Mouse (Mus musculus) heart, postnatal 10 days (tissue): ENCODE measurements at regions not wholly inside any gene's neighbourhood (a gene's known extent, or its start where the extent isn't known, plus 50 kb on each side); places are given as distances from the start of the nearest gene placed in this dataset.

ENCODE experiments used
- DNase-seq, 2 experiments: peaks; one replicate each; pipeline ENCODE4 v3.0.0; 2021
- intact Hi-C: fragments of 180-260 bp; cut with DNase I; formaldehyde crosslinking; loops from one replicate; pipeline ENCODE4 v1.15.1; 2025

DNA sequence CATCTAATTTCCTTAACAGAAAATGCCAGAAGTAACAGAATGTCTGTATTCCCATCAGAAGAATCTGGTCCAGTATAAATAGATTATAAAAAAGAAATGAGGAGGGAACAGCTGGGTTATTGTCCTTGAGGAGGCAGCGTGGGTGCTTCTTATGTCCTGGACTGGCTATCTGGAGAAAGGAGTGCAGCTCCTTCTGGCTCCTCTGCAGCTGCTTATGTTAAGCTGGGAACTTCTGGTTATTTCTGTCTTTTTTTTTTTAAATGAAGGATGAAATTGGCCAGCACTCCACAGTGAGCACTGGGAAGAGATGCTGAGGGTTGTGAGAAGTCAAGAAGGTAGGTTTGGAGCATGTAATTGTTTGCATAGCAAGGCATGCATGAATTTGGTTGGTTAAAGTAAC, 441.5 kb downstream of the Ebf1 start:
- intact Hi-C loops, result no loop called here

DNA sequence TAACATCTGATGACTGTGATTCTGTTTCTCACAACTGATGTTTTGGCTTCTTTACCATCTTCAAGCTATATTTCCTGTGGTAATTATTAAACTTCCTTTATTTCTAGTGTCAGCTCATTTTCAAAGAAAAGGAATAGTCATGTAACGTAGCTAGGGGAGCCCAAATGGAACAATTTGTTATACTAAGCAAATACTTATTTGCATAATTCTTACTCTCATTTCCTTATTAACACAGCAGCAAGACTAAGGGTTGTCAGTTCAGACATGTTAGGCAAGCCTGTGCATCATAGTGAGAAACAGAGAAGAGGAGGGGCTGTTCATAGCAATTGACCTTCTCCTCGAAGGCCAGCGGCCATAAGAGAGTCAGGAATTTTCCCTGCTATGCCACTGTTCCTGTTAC, 449.5 kb downstream of the Ebf1 start:
- intact Hi-C loops, result no loop called here
- no peak for DNase-seq

More for the DNA sequence above, 441.5 kb downstream of the Ebf1 start:
- DNase-seq, result peak in 1 of 2 experiments; percentile 6

DNA sequence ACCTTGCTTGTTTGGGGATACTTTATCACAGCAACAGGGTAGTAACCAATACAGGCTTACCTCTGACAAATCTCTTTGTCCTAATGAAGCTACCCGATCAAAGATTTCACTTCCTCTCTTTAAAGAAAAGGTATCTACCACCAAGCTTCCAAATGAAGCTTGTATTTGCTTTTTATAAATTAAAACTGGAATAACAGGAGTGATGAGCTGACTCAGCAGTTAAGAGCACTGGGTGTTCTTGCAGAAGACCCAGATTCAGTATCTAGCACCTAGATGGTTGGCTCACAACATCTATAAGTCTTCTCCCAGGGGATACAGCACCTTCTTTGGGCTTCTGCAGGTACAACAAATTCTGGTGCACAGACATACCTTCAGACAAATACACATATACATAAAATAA, 453.2 kb downstream of the Ebf1 start:
- intact Hi-C loops, result no loop called here
- DNase-seq, result no peak

DNA sequence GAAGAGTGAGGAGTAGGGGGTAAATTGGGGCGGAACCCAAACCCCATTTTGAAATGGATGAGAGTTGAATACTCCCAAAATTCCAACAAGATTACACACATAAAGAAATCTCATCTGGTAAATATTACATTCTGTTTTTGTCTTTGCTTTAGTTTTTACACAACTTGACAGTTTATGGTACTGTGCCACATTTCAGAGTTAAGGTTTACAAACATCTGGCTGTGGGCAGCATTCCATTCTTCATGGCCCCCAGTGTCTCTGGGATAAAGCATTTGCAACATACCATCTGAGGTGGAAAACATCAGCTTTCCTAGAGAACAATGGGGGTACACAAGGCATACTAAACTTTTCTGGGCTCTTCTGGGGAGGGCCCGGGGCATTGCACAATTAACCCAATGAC, 454.1 kb downstream of the Ebf1 start:
- intact Hi-C loops, result no loop called here
- no peak for DNase-seq

DNA sequence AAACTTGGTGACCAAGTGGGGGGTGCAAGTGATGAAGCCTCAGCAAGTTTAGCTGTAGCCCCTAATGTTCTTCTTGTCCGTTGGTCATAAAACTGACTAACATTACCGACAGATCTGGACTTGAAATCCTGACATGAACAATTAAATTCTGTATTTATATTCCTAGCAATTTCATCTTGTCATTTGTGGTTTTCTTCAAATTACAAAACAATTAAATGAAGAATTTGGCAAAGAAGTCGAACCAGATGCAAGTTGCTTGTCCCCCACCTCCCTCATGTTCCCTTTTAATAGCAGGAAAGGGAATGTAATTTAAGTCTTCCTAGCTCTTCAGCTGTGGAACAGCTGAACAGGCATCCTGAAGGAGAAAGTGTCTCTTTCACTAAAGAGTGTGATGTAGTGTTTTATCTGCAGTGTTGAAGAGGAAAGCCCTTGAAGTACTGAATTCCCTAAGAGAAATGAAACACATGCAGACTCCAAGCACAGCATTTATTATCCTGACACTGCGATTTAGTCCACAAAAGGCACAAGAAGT, 467.5 kb downstream of the Ebf1 start:
- intact Hi-C loops, result no loop called here

DNA sequence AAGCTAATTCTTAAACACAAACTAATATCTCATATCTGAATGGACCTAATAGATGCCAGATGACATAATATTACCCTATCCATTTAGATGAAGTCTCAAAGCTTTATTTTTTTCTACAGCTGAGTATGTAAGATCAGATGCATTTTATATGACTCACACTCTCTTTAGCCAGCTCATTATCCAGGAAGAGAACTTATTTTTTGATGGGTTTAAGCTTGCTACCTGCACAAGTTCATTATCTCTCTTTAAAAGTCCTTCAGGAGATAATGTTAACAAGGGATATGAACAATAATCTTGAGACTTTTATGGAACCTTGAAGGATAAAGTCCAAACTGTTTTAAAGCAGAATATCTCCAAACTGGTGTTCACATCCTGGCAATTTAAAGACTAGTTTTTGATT, 468.0 kb downstream of the Ebf1 start:
- DNase-seq, result no peak

More for the DNA sequence above, 467.5 kb downstream of the Ebf1 start:
- no peak for DNase-seq

DNA sequence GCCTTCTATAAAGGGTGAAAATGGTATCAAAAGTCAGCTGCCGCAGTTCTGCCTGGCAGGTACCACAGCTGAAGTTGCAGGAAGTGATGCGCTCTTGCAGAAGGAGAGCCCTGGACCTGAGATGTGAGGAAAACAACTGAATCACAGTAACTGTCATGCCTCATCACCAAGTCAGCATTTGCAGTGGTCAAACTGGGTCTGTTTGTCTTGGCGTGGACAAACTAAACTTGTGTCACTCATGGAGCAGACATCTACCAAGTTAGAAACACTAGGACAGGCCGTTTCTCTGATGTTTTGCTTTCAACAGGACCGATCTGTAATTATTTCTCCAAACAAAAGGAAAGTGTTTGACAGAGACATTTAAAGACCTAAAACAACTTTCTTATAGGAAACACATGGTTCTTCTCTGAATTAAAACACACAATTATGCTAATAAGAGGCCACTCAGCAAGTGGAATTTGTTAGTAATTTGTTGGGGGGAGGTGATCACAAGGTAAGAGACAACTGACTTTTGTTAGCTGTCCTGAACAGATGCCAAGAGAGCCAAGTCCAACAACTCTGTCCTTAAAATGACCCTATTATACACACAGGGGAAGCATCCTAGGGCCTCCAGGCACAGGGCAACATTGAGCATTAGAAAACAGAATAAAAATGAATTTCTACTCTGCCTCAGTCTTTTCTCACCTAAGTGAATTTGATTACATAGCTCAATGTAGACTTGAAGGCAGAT, 470.2 kb downstream of the Ebf1 start:
- intact Hi-C loops, result no loop called here
- DNase-seq, result peak in 1 of 2 experiments; percentile 5

More for the DNA sequence above, 468.0 kb downstream of the Ebf1 start:
- intact Hi-C loops, result no loop called here

DNA sequence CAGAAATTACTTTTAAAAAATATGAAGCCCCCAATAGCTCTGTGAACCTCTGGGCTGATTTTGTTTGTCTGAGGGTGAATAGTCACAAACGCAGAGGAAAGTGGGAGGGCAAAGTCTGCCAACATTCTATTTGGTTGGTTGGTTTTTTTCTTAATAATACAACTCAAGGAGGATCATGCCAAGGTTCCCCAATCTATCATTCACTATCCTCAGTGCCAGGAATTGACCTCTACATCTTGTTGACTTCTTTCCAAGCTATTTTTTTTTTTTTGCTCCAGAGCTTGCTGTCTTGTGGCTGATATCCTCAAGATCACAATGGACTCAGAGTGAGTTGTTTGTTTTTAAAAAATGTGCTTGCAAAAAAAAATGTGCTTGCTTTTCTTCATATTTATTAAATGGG, 471.2 kb downstream of the Ebf1 start:
- intact Hi-C loops, result no loop called here
- no peak for DNase-seq

DNA sequence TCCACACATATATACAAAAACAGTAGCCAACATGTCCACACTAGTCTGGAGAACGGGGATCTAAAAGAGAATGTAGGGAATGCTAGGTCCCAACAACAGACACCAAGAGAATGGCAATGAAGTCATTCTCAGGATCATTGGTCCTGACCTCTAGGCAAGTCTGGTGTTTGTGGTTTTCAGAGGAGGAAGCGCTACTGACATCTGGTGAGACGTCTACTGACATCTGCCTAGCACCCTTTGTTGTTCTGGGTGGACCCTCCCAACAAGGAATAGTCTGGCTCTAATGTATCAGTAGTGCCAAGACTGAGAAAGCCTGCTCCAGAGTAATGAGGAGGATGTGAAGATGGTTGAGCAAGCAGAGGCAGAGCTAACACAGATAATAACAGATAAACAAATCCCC, 472.4 kb downstream of the Ebf1 start:
- DNase-seq, result no peak
- intact Hi-C loops, result no loop called here

DNA sequence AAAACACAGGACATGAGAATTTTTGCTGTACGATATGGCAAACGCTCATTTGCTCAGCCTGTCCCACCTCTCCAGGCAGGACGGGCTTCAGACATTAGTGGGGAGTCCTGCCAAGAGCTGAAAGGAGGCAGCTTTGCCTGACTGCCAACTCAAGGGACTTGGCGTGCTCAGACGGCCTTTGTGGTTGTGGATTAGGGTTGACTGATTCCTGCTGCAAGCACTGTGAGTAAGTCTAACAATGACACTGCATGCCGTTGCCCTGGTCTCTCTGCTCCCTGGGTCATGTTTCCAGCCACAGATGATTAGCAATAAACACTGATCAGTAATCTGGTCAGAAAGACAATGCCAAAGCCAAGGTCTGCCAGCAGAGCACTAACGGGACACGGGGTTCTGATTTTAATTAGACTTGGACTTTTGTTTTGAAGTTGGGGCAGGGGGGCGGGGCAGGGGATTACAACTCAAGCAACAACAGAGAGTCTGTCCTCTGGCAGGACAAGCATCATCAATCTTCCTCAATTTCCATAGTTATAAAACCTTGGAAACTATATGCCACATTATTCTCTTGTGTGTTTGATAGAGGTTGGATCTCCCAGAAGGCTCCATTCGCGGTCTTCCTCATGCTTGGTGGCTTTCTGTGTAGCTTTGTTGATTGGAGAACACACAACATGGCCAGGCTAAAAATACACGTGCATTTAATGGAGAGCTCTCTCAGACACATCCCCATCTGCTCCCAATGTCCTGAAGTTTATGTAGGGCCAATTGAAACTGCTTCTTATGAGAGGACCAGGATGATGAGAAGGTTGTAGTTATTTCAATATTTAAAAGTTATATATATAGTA, 486.6 kb downstream of the Ebf1 start:
- intact Hi-C loops, result no loop called here
- peak; percentile 11 to 20 for DNase-seq

DNA sequence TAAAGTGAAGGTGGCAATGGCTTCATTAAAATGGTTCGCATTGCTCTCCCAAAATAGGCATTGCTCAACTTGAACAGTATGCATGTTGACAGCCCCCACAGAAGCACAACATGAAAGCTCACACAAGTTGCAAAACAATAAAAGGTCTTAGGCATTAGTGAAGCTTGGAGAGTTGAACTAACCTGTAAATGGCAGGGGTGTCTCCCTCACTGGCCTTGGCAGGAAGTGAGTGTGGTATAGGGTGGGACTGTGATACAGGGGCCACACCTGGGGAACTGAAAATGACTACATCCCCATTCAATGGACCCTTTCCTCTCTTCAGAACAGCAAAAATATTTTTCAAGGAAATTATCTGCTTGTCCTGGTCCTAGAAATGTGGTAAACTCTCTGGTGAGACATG, 499.6 kb downstream of the Ebf1 start:
- DNase-seq, result no peak
- intact Hi-C loops, result no loop called here

DNA sequence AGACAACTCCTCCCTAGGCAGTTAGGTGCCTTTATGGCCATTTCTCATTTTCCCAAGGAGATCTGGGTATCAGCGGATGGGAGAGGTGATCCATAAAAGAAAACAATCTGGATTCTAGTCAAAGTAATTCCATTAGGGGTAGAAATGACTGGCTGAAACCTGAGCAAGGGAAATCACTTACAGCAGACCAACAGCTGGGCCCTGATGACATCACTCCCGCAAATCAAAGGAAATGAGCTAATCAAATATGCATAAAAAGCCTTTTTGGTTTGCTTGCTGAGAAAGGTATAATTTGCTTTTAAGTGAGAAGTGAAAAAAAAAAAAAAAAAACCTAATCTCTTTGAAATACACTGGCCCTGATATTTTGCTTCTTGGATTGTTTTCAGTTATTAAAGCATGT, 506.2 kb downstream of the Ebf1 start:
- peak in 1 of 2 experiments; percentile 6 for DNase-seq
- intact Hi-C loops, result no loop called here

DNA sequence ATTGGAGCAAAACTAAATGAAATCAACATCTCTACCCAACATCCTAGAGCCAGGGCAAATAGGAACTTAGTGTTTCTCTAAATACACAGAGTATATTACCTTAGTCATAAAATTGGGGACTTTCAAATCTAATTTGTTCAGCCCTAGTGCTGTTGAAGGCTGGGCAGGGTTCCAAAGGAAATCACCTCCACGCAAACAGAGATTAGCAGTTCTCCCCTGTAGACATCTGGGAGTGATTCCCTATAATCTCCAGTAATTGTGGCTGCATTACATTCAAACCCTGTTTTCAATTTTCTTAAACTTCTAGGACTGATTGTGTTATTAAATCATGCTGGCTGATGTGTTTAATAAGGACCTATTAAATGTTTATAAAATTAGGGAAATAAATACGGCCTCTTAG, 519.7 kb downstream of the Ebf1 start:
- no peak for DNase-seq
- intact Hi-C loops, result no loop called here

DNA sequence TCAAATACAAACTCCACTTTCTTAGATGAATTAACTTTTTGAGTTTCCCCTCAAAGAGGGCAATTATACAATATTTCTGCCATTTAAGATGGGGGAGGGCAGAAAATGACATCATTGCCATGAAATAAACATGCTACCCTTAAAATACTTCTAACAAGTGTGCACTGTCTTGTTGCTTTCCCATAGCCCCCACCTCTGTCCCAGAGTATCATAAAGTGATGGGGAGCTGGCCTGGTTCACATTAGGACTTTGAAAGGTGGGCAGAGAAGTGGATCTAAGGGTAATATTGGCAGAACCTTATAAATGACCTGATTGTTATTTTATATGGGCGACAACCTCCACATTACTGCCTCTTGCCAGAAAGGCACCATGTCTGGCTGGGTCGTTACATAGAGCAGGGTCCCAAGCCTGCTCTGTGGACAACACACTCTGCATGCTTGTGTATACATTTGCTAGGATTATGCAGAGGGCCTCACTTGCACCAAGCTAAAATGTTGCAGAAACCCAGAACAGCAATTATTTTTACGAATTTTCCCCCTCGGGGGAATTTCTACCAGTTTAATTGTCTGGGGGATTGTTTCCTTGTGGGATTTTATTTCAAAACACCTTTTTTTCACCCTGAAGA, 521.3 kb downstream of the Ebf1 start:
- intact Hi-C loops, result no loop called here
- DNase-seq, result no peak

DNA sequence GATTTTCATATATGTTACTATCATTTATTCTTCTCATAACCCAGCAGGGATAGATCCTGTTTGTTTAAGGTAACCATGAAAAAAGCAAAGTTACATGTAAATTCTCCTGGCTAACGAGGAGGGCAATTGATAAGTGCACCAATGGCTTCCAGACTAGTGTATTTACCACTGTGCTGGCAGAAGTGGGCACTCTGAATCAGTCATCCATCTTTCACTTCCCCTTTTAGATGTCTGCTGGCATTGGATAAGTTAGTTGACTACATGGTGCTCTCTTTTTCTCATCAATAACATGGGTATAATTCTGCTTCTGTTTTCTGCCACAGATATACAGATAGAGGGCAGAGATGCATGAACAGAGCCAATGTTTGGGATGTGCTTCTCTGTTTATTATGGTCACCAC, 523.4 kb downstream of the Ebf1 start:
- DNase-seq, result no peak
- intact Hi-C loops, result no loop called here

DNA sequence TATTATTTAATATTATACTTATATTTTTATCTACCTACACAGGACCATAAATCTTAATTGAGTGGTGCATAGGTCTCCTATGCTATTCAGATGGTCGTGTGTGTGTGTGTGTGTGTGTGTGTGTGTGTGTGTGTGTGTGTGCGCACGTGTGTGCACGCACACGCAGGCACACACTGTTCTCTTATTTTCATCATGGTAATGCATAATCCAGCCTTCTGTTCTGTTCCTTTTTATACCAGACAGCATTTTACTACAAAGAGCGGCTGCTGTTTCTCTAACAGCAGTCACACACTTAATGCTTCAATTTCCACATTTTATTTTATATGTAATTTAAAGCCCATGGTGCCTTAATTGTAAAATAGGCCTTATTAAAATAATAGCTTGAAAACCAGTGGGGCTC, 537.0 kb downstream of the Ebf1 start:
- intact Hi-C loops, result no loop called here

DNA sequence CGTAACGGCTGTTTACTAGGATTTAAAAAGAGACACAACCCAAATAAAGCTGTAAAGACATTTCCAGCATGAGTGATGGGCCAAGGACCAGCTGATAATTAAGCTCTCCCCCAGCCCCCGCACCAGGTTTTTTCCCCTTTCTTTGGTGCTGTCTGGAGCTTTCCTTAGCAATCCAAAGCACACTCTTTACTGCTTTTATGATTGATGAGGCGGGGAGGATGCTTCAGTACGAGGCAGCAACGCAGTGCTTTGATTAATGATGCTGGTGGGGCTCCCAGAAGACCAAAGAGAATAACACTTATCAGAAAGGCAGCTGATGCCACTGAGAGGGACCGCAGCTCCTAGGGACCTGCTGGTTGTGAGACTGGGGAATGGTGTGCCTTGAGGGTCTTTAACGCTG, 537.4 kb downstream of the Ebf1 start:
- intact Hi-C loops, result no loop called here

More for the DNA sequence above, 537.0 kb downstream of the Ebf1 start:
- DNase-seq, result no peak

DNA sequence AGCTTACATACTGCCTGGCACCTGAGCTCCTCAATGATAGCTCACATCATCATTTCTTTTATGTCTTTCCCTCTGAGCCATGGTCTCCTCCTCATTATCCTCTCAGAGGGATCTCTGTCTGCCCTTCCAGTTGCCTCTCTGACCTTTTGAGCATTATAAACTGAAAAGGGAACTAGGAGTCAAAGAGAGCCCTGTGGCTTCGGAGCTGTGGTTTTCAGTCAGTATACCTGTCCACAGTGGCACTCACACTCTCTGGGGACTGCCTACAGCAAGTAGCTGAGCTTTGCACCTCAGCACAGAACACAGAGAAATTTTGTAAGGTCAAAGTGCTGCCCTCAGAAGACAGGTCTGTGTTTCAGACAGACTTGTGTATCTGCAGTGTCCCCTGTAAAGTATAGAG, 538.7 kb downstream of the Ebf1 start:
- intact Hi-C loops, result no loop called here

More for the DNA sequence above, 537.4 kb downstream of the Ebf1 start:
- no peak for DNase-seq

DNA sequence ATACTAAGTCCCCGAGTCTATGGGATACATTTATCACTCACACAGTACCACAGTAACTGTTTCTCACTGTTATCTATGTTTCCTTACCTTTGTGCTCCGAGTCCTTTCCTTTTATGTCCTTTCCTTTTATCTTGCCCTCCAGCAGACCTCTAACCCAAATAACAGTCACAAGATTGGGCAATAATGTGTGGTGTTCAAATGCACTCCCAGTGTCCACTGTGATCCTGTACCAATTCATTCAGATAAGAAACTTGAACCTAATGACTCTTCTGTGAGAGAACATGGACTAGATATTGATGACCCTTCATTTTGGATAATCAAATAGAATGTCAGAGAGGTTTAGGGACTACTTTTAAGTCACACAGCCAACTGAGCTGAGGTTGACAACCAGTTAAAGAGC, 541.2 kb downstream of the Ebf1 start:
- intact Hi-C loops, result no loop called here
- no peak for DNase-seq

More for the DNA sequence above, 538.7 kb downstream of the Ebf1 start:
- DNase-seq, result no peak

DNA sequence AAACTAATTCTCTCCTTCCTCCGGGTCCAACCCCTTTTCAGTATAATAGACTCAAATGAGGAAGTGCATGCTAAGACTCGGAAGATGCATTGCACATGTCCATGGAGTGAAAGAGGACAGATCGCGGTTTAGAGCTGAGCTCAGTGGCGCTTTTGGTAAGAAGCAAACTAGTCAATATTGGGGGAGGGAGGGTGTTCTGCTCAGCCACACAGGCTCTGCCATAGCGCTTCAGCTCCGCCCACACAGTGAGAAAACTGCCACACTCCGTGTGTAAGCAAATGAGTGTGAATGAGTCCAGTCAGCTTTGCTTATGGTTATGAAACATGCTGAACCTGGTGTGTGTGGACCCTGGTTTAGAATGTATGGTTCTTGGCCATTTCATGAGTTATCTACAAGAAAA, 543.8 kb downstream of the Ebf1 start:
- no peak for DNase-seq
- intact Hi-C loops, result no loop called here

DNA sequence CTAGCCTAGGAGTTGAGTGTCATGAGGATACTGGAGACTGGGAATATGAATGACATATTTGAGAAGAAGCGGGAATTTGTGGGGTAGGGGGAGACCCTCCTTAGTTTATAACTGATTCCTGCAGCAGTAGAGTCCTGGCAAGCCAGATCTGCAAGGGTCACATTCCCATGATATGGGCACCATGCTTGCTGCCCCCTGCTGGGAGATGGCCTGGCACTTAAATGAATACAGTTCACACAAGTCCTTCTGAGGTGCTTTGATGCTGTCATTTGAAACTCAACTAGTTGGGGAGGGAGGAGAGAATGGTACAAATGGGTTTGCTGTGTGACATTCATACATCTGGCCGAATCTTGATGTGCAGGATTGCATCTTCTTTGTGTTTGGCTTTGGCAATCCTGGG, 556.4 kb downstream of the Ebf1 start:
- no peak for DNase-seq
- intact Hi-C loops, result no loop called here
